Mouse (Mus musculus) lung, postnatal 10 days (tissue): ENCODE data around the gene Clcnkb.

Experiments used
- DNase-seq: peaks from one replicate; pipeline ENCODE4 v3.0.0; 2021

The Clcnkb gene

DNA sequence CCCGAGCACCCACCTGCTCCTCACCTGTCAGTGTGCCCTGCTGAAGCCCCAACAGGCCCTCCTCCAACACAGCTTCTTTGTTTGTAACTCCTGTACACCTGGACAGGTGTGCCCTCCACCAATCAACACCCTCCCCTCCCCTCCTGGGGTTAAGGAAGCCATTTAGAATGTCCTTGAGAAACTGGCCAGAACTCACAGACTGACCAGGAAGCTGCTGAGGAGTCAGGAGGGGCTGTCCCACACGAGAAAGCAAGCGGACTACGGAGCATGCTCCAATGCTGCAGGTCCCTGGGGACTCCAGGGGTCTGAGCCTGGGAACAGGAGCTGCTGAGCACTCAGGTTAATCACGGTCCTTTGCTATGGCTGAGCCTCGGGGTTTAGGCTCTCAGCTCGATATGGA, at the start of gene Clcnkb:
TSS of gene Clcnkb (minus strand) at position 91 of the 400 bp plus-strand sequence.
- no peak for DNase-seq

DNA sequence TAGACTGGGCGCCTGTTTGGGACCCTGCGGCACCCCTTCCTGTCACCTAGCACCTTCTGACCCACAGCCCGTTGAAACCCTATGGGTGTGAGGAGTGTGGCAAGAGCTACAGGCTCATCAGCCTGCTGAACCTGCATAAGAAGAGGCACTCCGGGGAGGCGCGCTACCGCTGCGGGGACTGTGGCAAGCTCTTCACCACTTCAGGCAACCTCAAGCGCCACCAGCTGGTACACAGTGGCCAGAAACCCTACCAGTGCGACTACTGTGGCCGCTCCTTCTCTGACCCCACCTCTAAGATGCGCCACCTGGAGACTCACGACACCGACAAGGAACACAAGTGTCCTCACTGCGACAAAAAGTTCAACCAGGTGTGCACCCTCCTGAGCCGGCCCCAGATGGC, 48.9 kb upstream of the Clcnkb start:
- DNase-seq, result no peak

DNA sequence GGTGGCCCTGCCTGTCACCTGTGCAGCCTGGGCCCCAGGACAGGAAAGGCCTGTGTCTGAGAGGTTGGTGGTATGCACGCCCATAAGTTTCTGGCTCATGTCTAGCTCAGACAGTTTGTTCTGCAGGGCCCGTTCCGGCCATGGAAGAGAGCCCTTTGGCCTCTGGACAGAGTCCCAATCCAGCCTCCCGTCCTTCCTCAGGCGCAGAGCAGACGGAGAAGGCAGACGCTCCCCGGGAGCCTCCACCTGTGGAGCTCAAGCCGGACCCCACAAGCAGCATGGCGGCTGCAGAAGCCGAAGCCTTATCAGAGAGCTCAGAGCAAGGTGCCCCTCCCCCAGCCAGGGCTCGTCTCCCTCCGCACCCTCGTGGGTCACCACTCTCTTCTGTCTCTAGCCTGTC, 47.7 kb upstream of the Clcnkb start:
- DNase-seq, result no peak

DNA sequence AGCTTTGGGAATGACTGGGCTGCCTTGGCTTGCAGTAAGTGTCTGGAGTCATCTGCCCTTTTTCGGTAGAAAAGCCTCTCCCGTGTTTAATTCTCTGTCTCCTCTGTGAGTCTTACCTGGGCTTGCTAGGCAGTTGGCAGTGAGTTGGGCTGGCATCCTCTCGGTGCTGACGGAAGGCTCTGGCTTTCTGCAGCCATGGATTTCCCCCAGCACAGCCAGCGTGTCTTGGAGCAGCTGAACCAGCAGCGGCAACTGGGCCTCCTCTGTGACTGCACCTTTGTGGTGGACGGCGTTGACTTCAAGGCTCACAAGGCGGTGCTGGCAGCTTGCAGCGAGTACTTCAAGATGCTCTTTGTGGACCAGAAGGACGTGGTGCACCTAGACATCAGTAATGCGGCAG, 45.8 kb upstream of the Clcnkb start:
- DNase-seq, result no peak

DNA sequence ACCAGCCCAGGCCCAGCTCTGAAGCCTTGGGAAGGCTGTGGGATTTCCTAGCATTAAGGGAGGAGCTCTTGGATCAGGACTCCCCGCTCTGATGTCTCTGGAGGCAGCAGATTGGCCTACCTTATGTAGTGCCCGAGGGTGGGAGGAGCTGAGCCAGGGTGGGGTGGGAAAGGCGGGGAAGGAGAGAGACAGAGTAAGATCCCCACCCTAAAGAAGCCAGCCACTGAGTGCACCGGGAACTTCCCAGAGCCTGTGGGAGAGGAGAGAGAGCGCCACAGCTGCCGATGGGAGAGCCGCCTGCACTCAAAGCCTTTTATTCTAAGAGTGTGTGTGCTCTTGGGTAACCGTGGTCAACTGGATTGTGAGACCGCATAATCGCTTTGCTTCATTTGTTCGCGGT, 45.3 kb upstream of the Clcnkb start:
- no peak for DNase-seq

DNA sequence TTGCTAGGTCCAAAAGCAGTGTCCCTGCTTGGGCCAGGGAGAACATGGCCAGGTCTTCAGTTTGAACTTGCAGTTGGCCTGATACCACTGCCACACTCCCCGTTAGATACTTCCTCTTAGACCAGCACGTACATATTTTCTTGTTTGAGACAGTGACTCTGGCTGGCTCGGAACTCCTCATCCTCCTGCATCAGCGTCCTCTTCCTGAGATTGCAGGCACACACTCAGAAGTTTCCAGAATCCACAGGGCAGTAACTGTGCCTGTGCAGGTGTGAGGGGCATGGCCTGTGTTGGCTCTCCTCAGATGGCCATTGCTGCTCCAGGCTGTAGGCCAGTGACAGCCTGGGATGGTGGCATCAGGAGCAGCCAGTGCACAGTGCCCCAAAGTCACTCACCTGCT, 44.7 kb upstream of the Clcnkb start:
- no peak for DNase-seq

DNA sequence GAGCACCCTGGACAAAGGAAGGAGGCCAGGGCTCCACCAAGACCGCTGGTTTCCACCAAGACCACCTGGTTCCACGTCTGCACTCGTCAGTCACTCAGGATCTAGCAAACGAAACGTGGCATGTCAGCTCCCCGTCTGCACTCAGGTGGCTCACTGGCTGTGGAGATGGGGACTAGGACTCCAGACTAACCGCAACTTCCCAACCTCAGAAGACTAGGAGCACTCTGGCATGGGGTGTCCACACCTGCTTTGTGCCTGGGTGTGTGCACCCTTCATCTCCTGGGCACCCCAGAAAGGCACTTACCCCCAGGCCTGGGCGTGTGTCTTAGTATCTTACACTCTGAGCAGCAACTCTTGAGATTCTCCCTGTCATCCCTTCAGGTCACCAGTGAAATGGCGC, 44.0 kb upstream of the Clcnkb start:
- DNase-seq, result no peak

DNA sequence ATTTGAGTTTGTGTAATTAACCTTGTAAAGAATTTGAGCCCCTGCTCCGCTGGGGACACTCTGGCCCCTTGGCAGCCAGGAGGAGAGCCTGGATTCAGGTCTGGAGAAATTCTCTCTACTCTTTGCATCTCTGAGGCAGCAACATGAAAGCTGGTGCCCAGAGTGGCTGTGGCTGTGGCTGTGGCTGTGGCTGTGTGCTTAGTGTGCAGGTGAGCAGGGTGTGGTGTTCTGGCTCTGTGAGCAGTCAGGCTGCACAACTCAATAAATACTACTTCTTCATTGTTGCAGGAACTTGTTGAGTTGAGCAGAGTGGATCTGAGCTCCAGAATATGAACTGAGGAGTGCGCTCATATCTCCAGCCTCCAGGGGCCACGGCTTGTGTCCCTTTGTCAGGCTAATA, 43.1 kb upstream of the Clcnkb start:
- DNase-seq, result no peak

DNA sequence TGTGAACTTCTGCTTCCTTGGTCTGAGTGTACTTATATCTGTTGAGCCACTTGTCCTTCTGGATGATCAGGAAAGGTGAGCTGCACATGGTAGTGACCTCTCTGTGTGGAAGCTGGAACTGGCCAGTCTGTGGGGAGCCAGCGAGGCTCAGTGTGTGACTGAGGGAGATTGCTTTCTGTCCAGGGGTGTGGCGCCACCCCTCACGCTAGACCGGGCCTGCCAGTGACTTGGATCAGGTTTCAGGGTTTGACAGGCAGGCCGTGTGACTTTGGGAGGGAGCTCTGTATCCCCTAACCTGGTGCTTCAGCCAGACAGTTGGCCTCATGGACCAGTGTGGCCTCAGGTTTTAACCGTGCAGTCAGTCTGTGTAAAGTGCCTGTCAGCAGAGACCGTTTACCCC, 42.4 kb upstream of the Clcnkb start:
- DNase-seq, result no peak

DNA sequence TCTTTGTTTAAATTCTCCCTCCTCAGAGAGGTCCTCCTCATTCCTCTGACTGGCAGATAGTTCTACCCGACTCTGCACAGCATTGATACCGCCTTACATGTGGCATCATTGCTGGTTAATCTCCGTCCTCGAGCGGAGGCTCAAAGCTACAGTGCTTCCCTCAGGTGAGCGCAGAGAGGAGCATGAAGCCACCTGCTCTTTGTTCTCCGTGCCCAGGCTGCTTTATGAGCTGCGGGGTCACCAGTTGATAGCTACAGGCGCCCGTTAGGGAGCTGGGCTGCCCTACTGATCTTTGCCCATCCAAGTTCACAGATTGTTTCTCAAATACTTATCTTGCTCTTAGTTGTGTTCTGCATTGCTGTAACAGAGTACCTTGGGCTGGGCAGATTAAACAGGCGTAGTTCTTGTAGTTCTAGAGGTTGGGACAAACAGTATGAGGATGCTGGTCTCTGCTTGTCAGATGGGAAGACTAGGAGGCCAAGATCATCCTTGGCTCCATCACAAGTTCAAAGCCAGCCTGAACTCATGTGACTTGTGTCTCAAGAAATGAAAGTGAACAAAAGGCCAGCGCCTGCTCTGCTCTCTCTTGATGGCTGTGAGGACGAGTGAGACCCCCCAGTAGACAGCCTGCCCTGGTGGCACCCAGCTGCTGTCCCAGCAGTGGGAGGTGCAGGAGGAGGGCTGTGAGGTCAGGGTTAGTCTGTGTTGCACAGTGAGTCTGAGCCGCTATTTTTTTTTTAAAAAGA, 40.6 kb upstream of the Clcnkb start:
- DNase-seq, result no peak

DNA sequence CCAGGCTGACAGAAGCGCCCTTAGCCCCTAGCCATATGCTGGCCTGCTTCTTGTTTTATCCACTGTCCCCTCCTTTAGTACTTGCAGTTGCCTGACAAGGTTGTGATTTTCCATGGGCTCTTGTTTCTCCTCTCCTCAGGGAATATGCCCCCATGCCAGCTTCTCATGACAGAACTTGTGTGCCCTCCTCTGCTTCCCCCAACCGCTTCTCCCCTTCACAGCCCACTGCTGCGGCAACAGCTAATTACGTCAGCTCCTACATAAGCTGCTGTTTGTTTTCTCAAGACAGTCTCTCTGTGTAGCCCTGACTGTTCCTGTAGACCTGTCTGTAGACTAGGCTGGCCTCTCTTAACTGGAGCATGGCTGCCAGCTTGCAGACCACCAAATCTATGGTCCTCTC, 39.7 kb upstream of the Clcnkb start:
- DNase-seq, result no peak

DNA sequence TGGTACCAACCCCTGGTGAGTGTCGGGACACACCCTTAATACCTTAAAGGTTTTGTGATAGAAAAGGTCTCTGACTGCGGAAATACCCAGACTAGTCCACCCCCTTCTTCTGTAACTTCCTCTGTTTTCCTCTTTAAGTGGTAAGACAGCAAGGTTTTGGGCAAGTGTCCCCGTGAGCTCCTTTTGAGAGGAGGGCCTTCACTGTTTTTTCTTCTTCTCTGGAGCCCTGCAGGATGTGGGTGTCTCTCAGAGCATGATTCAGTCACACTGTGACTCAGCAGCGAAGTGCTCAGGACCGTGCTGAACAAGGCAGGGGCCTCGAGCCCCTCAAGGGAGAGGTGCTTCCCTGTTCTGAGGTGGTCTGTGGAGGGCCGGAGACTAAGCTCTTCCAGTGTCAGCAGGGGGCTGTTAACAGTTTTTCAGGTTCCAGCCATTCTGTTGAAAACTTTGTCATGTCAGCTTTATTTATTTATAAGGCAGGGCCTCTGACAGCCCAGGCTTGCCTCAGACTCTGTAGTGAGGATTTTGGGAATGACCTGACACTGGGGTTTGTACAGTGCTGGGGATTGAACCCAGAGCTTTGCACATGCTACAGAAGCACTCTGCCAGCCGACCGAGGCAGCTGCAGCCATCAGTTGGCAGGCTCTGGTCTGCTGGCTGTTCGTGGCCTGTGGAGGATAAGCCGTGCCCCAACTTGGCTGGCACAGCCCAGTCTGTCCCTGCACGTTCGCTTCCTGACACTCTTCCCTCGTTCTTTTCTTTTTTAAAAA, 39.0 kb upstream of the Clcnkb start:
- DNase-seq, result no peak

DNA sequence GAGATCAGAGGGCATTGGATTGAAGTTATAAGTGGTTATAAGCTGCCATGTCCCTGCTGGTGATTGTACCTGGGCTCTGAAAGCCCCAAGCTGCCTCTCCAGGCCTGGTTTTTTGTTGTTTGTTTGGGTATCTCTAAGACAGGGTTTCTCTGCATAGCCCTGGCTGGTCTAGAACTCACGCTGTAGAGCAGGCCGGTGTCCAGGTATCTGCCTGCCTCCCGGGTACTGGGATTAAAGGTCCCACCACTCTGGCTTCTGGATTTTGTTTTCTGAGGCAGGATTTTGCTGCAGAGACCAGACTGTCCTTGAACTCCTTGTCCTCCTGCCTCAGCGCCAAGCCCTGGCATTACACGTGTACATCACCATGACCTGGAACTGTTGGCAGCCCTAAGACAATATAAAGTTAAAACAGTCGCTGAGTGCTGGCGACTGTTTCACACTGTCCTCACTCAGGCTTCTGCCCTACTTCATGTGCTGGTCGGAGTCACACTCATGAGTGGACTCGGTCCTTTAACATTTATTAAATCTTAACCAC, 36.2 kb upstream of the Clcnkb start:
- DNase-seq, result no peak

DNA sequence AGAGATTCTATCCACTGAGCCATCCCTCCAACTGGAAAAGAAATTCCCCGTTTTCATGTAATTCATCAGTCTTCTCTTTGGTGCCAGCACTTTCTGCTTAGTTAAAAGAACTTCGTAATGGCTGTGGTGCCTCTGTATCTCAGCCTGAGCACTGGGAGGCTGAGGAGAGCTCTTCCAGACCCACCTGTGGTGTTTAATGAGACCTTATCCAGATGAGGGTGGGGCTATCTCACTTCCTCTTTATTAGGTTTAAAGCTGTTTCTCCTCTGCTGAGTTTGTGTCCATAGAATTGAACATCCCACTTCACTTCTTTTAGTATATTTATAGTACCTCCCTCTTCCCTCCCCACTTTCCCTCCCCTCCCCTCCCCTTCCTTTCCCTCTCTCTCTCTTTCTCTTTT, 35.4 kb upstream of the Clcnkb start:
- no peak for DNase-seq

DNA sequence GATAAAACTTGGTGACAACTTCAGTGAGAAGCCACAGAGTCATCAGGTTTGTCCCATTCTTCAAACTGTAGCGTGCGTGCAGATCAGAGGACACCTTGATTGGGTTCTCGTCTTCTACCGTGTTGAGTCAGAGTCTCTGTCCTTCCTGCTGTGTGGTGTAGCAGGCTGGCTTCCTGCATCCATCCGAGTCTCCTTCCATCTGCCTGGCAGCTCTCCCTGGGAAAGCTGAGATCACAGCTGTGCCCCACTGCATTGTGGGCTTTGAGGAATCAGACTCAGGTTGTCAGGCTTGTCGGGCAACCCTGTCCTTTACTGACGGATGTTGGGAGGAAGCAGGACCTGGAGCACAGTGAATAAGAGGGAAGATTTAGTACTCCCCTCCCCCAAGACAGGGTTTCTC, 30.4 kb upstream of the Clcnkb start:
- no peak for DNase-seq

DNA sequence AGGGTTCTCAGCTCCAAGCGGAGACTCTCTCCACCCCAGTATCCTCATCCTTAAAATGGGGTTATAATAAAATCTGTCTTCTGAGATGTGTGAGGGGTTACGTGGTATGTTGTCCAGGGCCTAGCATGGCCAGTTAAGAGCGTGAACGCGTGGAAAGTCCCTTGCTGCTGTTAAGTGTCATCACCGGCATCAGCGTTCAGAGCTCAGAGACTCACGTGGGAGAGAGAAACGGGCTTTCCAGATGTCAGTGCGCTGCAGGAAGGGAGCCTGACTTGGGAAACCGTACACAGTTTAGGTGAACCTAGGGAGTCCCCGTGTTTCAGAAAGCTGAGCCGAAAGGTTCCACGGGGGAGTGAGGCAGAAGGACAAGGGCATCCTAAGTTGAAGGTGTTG, 29.5 kb upstream of the Clcnkb start:
- DNase-seq, result no peak

DNA sequence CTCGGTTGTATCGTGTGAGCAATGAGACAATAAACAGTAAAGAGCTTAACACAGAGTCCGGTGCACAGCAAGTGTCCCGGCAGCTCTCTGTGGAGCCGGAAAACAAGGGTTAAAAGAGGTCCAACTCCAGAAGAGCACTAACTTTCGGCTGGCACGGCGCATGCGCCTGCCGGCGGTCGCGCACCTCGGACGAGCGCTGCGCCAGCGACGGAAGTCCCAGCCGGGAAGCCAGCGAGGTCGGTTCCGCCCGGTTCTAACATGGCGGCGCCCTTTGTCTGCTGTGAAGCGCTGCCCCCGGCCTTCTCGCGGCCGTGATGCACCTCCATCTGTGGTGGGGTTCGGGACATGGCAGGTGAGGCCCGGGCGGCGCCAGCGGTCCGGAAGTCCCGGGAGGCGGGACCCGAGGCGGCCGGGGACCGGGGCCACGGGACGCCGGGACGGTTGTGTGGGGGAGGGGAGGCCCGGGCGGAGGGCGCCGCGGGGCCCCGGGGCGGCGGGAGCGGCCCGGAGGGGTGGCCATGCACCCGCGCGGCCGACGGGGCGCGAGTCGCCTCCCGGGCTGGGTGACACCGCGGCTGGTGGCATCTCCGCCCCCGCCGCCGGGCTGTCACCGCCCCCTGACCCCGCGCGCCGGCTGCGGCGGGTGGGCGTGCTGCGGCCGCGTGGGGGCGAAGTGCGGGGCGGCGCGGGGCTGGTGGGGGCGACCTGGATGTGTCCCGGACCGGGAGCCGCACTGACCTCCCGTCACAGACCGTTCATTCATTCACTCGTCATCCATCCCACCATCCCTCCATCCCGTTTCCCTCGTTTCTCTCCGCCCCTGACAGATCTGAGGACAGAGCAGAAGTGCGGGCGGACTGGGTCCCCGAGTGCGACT, 28.9 kb upstream of the Clcnkb start, which contains the start of gene Zbtb17:
TSS of gene Zbtb17 (plus strand) at position 204 of the 877 bp plus-strand sequence.
- DNase-seq, result peak; percentile 94

DNA sequence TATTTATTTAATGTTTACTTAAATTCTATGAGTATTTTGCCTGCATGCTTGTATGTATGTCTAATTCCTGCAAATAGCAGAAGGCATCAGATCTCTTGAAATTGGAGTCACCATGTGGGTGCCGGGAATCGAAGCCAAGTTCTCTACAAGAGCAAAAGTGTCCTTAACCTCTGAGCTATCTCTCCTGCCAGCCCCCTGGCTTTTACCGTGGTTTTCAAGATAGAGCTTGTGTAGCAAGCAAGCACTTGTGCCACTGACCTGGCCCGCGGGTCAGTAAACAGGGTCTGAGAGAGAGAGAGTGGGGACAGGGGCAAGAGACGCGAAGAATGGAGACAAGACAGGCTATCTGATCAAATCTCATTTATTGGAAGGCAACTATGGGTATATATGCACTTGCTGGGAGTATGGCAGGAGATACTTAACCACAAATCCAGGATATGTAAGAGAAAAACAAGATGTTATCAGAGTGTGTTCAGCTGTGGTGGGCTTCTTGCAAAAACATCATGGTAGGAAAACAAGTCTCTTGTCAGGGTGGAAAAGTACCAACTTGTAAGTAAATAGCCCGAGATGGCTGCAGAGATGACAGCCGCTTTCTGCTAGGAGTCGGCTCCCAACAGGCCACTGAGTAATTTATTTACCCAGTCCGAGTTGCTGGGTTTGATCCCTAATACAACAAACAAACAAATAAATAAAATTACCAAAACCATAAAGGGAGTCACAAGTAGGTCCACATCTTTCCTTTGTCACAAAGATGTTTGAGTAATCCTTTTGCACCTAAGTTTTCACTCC, 28.0 kb upstream of the Clcnkb start:
- DNase-seq, result no peak

DNA sequence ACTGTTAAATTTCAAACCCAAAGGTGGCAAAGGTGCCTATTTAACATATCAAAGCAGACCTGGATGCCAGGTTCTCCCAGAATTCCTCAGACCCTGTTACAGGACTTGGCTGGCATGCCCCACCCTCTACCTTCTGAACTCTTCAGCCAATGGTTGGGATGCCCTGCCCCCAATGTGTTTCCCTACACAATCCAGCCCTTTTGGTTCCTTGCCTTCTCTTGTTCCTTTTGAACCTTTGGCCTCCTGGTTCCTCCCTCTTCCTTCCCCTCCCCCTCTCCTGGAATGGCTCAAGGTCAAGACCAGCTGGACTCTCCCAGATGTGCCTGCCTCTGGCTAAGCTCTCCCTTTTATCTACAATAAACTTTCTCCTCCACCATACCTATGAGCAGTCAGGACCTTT, 25.1 kb upstream of the Clcnkb start:
- DNase-seq, result no peak

DNA sequence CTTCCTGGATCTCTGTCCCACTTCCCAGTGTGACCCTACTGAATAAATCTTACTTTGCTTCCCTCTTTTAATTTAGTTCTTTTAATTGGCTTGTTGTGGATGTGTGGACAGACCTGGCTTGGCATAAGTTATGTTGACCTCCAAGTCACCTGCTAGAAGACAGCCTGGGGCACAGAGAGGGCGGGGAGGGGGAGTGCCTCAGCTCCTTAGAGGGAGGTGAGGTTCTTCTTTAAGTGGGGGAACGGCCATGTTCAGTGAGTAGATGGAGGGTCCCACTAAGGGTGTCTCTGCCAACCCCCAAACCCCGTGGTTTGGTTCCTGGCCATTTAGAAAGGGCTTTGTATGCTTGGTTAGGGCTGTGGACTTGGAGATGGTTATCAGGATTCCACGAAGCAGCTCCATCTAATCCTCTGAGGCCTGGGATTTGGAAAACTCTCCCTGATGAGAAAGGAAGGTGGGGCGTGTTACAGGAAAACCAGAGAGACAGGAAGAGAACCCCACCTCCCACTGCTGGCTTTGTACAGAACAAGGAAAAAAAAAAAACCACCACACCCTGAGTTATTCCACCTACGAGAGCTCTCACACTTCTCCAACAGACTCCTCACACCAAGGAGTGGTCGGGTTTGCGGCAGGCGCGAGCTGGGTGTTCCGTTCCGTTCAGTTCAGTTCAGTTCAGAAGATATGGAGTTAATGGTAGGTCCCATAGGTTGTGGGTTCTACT, 23.4 kb upstream of the Clcnkb start:
- no peak for DNase-seq

DNA sequence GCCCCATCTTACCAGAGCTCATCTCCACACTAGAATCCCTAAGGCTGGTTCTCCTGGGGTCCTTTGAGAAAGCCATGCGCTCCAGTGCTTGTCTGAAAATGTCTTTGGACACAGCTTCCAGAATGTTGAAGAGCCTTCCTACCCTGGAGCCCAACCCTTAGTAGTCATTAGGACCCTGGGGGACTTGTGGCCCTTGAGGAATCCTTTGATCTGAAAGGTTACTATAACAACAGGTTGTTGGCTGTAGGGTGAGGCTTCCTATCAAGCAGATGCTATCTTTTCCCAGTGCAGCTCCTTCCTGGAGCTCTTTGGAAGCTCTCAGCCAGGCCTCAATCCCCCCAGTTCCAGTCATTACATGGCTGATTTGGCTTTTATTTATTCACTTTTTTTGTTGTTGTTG, 20.2 kb upstream of the Clcnkb start, which contains the start of gene Srarp:
TSS of gene Srarp (minus strand) at position 132 of the 400 bp plus-strand sequence.
- DNase-seq, result no peak

DNA sequence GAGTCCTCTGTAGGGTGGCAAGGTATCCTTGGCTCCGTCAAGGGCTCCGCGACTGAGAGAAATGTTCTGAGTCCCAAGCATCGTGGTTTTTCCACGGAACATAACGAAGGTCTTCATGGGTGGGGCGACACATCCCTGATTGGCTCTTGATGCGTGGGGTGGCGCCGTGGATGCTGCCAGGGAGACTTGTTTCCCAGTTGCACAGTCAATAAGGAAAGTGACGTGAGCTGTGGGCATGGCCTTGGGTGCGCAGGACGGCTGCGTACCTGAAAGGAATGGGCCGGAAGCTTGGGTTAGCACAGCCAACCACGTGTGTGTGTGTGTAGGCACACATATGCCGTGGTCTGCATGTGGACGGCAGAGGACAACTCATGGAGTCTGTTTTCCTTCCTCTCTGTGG, 17.4 kb upstream of the Clcnkb start:
- no peak for DNase-seq
